Mouse (Mus musculus): ENCODE results near the gene Nde1. TPM values are rescaled to one million over a fixed set of nuclear protein-coding genes. Genes with fewer than 3 reads are reported as not detected.

The Nde1 gene
- polyA plus RNA-seq, 1 experiment from 2014 or later: 30.1 TPM

DNA sequence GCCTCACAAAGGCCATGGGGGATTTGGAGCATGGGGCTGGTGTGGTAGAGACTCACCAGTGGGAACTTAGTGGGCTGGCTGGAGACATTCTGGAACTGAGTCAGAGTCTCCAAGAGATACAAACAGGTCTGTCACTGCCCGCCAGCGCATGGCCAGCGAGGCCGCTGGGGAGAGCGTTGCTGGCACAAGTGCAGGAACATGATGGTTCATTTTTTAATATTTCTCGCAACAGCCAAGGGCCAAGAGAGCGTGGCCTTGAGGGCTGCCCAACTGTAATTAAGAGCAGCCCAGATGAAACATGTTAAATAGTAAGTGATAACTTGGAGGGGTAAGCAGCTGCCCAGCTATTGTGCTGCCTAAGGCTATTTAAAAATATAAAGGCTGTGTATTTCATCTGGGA is 38.4 kb upstream of the Nde1 start:
- TF ChIP-seq CTCF (IDR thresholded peaks at IDR 0.05; ENCODE audit: low read depth) (no peak), EP300 (optimal IDR thresholded peaks at IDR 0.05) (no peak)
- Histone ChIP-seq H3K36me3 (ENCODE audit: control insufficient read depth, insufficient read depth, low read length) (peaks cover 18% of the 10 kb centered on the region), H3K9me3 (ENCODE audit: control insufficient read depth, low read length) (no peaks in the 10 kb centered on the region), H3K4me3 (ENCODE audit: low read depth, low read length) (no peak overlapping the region), H3K4me2 (replicated peaks; ENCODE audit: low read depth) (no peak overlapping the region), H3K27ac (replicated peaks) (no peak overlapping the region), H3K9ac (ENCODE audit: low read length) (no peak overlapping the region), H3K4me1 (replicated peaks; ENCODE audit: control insufficient read depth, insufficient read depth) (no peaks in the 10 kb centered on the region), H3K27me3 (ENCODE audit: control insufficient read depth, insufficient read depth, low read length) (no peaks in the 10 kb centered on the region)
- DNase-seq (ENCODE audit: low spot score): no peak
- ATAC-seq (ENCODE audit: low FRiP score, low TSS enrichment): no peak
- WGBS: 96% methylated on average over 7 of the region's 7 CpGs

DNA sequence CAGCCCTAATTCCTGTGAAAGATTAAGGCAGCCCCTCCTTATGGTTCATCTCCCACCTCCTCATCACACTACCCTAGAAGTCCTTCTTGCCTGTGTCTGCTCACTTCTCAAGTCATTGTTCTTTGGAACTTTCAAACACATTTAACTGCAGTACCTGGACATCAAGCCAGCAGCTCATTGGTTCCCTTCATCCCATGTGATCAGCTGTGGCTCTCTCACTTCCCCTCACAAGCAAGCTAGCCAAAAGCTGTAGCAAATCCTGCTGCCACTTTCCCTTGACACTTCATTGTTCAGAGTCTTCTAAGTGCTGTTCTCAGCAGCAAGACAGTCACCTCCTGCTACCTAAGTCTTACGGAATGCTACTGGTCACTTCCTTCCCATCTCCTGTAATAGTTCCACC is 37.8 kb upstream of the Nde1 start:
- no peak overlapping the region for H3K9ac ChIP-seq (ENCODE audit: low read length)
- no peaks in the 10 kb centered on the region for H3K27me3 ChIP-seq (ENCODE audit: control insufficient read depth, insufficient read depth, low read length)
- H3K27ac ChIP-seq (replicated peaks): no peak overlapping the region
- H3K36me3 ChIP-seq (ENCODE audit: control insufficient read depth, insufficient read depth, low read length): peaks cover 18% of the 10 kb centered on the region
- no peak overlapping the region for H3K4me3 ChIP-seq (ENCODE audit: low read depth, low read length)
- 87% methylated on average over 1 of the region's 1 CpGs for WGBS
- no peak for TF ChIP-seq CTCF (IDR thresholded peaks at IDR 0.05; ENCODE audit: low read depth)
- TF ChIP-seq EP300 (optimal IDR thresholded peaks at IDR 0.05): no peak
- H3K9me3 ChIP-seq (ENCODE audit: control insufficient read depth, low read length): no peaks in the 10 kb centered on the region
- DNase-seq (ENCODE audit: low spot score): no peak
- H3K4me1 ChIP-seq (replicated peaks; ENCODE audit: control insufficient read depth, insufficient read depth): no peaks in the 10 kb centered on the region
- no peak overlapping the region for H3K4me2 ChIP-seq (replicated peaks; ENCODE audit: low read depth)
- no peak for ATAC-seq (ENCODE audit: low FRiP score, low TSS enrichment)

GRCm38 (mm10) chr16:14128977-14129376 is 34.1 kb upstream of the Nde1 start:
- ATAC-seq (ENCODE audit: low FRiP score, low TSS enrichment): no peak
- H3K36me3 ChIP-seq (ENCODE audit: control insufficient read depth, insufficient read depth, low read length): peaks cover 16% of the 10 kb centered on the region
- H3K4me1 ChIP-seq (replicated peaks; ENCODE audit: control insufficient read depth, insufficient read depth): no peaks in the 10 kb centered on the region
- DNase-seq (ENCODE audit: low spot score): no peak
- no peak overlapping the region for H3K4me2 ChIP-seq (replicated peaks; ENCODE audit: low read depth)
- no peak overlapping the region for H3K4me3 ChIP-seq (ENCODE audit: low read depth, low read length)
- H3K9me3 ChIP-seq (ENCODE audit: control insufficient read depth, low read length): no peaks in the 10 kb centered on the region
- no peak overlapping the region for H3K9ac ChIP-seq (ENCODE audit: low read length)
- H3K27ac ChIP-seq (replicated peaks): no peak overlapping the region
- TF ChIP-seq EP300 (optimal IDR thresholded peaks at IDR 0.05): no peak
- TF ChIP-seq CTCF (IDR thresholded peaks at IDR 0.05; ENCODE audit: low read depth): no peak
- no peaks in the 10 kb centered on the region for H3K27me3 ChIP-seq (ENCODE audit: control insufficient read depth, insufficient read depth, low read length)

- ATAC-seq (ENCODE audit: low FRiP score, low TSS enrichment) (no peak), DNase-seq (ENCODE audit: low spot score) (no peak)
- Histone ChIP-seq H3K27me3 (ENCODE audit: control insufficient read depth, insufficient read depth, low read length) (no peaks in the 10 kb centered on the region), H3K4me3 (ENCODE audit: low read depth, low read length) (no peak overlapping the region), H3K9ac (ENCODE audit: low read length) (no peak overlapping the region), H3K4me2 (replicated peaks; ENCODE audit: low read depth) (no peak overlapping the region), H3K4me1 (replicated peaks; ENCODE audit: control insufficient read depth, insufficient read depth) (no peaks in the 10 kb centered on the region), H3K9me3 (ENCODE audit: control insufficient read depth, low read length) (no peaks in the 10 kb centered on the region), H3K36me3 (ENCODE audit: control insufficient read depth, insufficient read depth, low read length) (peaks cover 15% of the 10 kb centered on the region), H3K27ac (replicated peaks) (no peak overlapping the region)
- WGBS: 89% methylated on average over 7 of the region's 7 CpGs
- no peak for TF ChIP-seq EP300 (optimal IDR thresholded peaks at IDR 0.05)
- TF ChIP-seq CTCF (IDR thresholded peaks at IDR 0.05; ENCODE audit: low read depth): no peak
These were observed 32.3 kb upstream of the Nde1 start for GRCm38 (mm10) chr16:14130796-14131195.

DNA sequence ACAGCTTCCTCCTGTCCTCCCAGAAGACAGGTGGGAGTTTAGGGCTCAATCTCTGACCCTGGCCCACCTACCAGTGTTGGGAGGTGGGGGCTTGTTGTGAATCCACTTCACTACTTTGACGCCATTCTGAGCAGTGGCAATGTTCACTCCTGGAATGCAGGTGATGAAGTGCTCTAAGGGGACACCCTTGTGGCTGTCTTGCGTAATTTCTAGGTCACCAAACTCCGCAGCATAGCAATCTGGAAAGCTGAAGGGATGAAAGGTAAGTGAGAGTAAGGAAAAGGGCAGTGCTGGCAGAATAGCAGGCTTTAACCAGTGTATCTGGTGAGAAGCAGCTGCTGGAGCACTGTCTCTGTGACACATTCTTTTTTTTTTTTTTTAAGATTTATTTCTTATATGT is 31.7 kb upstream of the Nde1 start:
- Histone ChIP-seq H3K4me3 (ENCODE audit: low read depth, low read length) (no peak overlapping the region), H3K36me3 (ENCODE audit: control insufficient read depth, insufficient read depth, low read length) (peaks cover 18% of the 10 kb centered on the region), H3K27me3 (ENCODE audit: control insufficient read depth, insufficient read depth, low read length) (no peaks in the 10 kb centered on the region), H3K4me2 (replicated peaks; ENCODE audit: low read depth) (no peak overlapping the region), H3K9ac (ENCODE audit: low read length) (no peak overlapping the region), H3K4me1 (replicated peaks; ENCODE audit: control insufficient read depth, insufficient read depth) (no peaks in the 10 kb centered on the region), H3K9me3 (ENCODE audit: control insufficient read depth, low read length) (no peaks in the 10 kb centered on the region), H3K27ac (replicated peaks) (no peak overlapping the region)
- ATAC-seq (ENCODE audit: low FRiP score, low TSS enrichment) (no peak), DNase-seq (ENCODE audit: low spot score) (no peak)
- WGBS: 73% methylated on average over 3 of the region's 3 CpGs
- no peak for TF ChIP-seq EP300 (optimal IDR thresholded peaks at IDR 0.05)
- TF ChIP-seq CTCF (IDR thresholded peaks at IDR 0.05; ENCODE audit: low read depth): peak; percentile 43

DNA sequence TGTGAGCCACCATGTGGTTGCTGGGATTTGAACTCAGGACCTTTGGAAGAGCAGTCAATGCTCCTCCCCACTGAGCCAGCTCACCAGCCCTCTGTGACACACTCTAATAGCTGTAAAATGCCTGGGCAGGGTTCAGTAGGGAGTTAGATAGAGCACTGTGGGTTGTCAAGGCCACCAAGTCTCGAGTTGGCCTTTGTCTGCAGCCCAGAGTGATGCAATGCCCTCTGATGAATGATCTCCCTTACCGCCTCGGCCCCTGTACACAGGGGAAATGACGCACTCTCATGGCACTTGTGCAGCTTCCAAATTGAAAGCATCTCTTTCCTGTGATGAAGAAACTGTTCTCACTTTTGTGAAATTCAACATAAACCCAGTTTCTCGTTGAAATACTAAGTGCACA is 31.2 kb upstream of the Nde1 start:
- no peak for ATAC-seq (ENCODE audit: low FRiP score, low TSS enrichment)
- Histone ChIP-seq H3K4me3 (ENCODE audit: low read depth, low read length) (no peak overlapping the region), H3K4me1 (replicated peaks; ENCODE audit: control insufficient read depth, insufficient read depth) (no peaks in the 10 kb centered on the region), H3K36me3 (ENCODE audit: control insufficient read depth, insufficient read depth, low read length) (peaks cover 20% of the 10 kb centered on the region), H3K27me3 (ENCODE audit: control insufficient read depth, insufficient read depth, low read length) (no peaks in the 10 kb centered on the region), H3K9me3 (ENCODE audit: control insufficient read depth, low read length) (no peaks in the 10 kb centered on the region), H3K9ac (ENCODE audit: low read length) (no peak overlapping the region), H3K27ac (replicated peaks) (no peak overlapping the region), H3K4me2 (replicated peaks; ENCODE audit: low read depth) (no peak overlapping the region)
- no peak for TF ChIP-seq CTCF (IDR thresholded peaks at IDR 0.05; ENCODE audit: low read depth)
- no peak for TF ChIP-seq EP300 (optimal IDR thresholded peaks at IDR 0.05)
- no peak for DNase-seq (ENCODE audit: low spot score)
- 78% methylated on average over 5 of the region's 5 CpGs for WGBS
